Mouse (Mus musculus) small intestine, adult 2 months (tissue): Measurements from ENCODE around the gene Sipa1l2.

ENCODE experiments used
- CTCF ChIP-seq: fragments of 200-500 bp; IDR thresholded peaks from 2 replicates; pipeline ENCODE4 v1.5.1; 2012; ENCODE audit warnings: low read depth, mild to moderate bottlenecking, control low read depth, inconsistent platforms, low read length, moderate library complexity, mixed read lengths; ENCODE audit not compliant: insufficient replicate concordance, insufficient read length; ENCODE audit errors: extremely low read depth
- POLR2A ChIP-seq: fragments of 200-500 bp; IDR thresholded peaks from 2 replicates; pipeline ENCODE4 v1.6.1; 2012; ENCODE audit warnings: low read depth, mild to moderate bottlenecking, control low read depth, inconsistent platforms, low read length, moderate library complexity

- TF ChIP-seq POLR2A = no peak
- TF ChIP-seq CTCF = no peak
Observed at GRCm38 (mm10) chr8:125562878-125563277, 6.7 kb downstream of the Sipa1l2 start.
